Mouse (Mus musculus): Measurements from ENCODE around the gene Tub. TPM values are rescaled to one million over a fixed set of nuclear protein-coding genes. Genes with fewer than 3 reads are reported as not detected.

Gene Tub
- total RNA-seq (2021): 100 to 1,000 TPM; 140 to 148 TPM
- long read RNA-seq, experiment 1, full-length matches to known transcripts: 27 of 95 reads
- long read RNA-seq, experiment 1, partial matches to known transcripts: 17 of 95 reads
- long read RNA-seq, experiment 1, other reads (novel, unspliced or antisense): 51 of 95 reads
- long read RNA-seq, experiment 2, full-length matches to known transcripts: 16 of 58 reads
- long read RNA-seq, experiment 2, partial matches to known transcripts: 9 of 58 reads
- long read RNA-seq, experiment 2, other reads (novel, unspliced or antisense): 33 of 58 reads

DNA sequence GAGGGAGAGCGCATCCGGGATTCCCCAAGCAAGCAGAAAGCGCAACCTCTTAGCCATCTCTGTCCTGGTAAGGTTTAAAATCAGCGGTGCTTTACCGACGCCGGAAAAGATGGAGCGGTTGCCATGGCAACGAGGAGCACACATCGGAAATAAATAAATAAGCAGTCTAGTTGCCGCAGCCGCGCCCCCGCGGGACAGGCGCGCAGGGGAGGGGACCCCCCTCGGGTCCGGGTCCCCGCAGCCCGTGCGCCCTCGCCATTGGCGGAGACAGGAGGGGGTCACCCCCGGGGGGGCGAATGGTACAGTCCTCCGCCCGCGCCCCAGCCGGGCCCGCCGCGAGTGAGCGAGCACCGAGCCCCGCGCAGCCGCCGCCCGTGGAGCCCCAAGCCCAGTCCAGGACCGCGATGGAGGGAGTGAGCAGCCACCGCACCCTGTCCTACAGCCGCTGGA is at the start of gene Tub:
Gene Tub (plus strand): TSS at position 27 of the 450 bp plus-strand sequence.
- intact Hi-C loops (cut with DNase I): loop anchor here (5.0 kb wide), 2 partner anchors 77 to 132 kb away; partner anchors contain the start of gene Ric3
- DNase-seq (ENCODE audit: low spot score in 2 of 2): peak; percentile 84 to 92

DNA sequence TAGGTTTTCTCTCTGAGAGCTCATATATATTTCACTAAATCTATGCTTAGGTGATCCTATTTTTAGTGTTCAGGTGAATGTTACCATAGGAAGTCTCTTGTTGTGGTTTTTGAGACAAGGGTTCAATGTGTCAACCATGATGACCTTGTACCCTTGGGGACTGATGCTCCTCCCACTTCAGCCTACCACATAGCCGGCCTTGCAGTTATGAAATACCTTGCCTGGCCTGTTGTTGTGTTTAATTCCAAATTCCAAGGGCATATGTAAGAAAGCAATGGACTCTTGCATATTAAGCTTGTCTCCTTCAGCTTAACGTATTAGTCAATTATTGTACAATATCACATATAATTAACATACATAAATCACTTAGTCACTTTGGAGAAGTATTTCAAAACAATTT is 46.2 kb upstream of the Tub start:
- intact Hi-C loops (cut with DNase I): no loop called here
- DNase-seq (ENCODE audit: low spot score in 2 of 2): no peak

DNA sequence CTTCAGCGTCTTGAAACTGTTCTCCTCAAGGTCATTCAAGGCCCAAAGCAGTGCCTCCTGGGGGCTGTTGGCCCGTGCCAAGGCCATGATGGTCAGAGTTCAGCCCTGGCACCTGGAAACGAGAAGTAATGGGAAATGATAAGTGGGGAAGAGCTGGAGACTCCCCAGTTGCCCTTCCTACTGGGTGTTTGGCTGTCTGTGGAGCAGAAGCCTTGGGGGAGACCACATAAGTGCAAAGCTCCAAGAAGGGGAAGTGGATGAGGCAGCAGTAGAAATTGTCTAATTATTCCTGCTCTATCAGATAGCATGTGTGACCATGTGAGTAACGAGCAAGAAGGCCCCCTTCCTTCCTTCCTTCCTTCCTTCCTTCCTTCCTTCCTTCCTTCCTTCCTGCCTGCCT is 23.1 kb upstream of the Tub start:
- intact Hi-C loops (cut with DNase I): no loop called here
- no peak for DNase-seq (ENCODE audit: low spot score in 2 of 2)

DNA sequence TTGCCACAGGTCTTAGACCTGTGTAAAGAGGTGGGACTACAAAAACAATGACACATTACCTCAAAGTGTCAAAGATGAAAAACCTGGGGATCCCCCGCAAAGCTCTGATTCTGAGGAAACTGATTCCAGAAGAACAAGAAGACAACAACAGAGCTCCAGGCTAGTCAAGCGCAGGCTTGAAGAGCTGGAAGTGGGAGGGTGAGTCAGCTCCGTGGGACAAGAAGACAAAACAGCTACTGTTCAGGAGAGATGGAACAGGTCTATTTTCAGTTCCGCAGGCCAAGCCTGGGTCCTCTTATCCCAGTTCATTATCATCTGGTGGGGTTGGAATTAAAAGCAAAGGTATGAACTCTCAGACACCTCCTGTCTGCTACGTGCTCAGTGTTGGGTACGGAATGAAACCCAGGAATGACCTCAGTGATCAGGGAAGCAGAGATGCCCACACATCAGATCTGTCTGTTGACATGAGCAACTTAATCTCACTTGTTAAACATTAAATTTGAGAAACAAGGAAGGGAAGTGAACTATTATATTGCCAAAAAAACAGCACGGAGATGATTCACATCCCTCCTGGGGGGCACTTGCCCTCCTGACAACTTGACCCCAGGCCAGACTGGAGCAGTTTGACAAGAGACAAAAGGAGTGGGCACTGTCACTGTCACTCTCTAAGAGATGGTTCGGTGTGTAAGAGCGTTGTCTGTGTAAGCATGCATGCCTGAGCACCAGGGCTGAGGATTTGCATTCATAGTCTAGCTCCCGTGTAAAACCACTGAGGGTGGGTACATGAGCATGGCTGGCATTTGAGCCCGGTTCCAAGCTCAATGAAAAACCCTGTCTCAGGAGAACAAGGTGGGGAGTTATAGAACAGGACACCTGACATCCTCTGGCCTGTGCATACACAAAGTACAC is 21.6 kb upstream of the Tub start:
- intact Hi-C loops (cut with DNase I): no loop called here
- no peak for DNase-seq (ENCODE audit: low spot score in 2 of 2)

DNA sequence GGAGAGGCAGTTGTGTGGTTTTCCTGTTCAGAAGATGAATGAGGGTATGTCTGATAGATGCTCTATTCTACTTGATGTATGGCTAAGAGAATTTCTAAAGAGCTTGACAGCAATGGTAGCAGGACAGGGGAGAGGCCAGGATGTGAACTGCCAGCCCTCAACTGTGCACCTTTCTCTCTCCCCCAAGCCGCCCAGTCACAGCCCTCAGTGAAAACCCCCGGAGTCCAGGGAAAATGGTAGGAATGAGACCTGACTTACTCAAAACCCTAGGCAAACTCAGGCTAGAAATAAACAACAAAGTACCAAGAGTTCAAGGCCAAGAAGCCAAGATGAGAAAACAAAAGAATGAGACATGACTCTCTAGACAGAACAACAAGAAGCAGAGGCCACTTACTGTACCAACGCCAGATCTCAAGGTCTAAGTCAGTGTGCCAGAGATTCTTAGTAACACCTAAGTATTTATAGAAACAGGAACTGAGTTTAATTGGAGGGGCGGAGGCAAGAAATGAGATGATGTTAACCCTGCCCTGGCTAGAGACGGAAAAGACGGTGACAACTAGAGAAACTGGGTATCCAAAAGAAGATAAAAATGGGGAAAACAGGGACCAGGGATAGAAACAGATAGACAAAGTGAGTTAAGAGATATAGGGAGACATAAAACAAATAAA is 20.3 kb upstream of the Tub start, which contains the start of gene Nlrp10:
Gene Nlrp10 (minus strand): TSS at position 453 of the 668 bp plus-strand sequence.
- DNase-seq (ENCODE audit: low spot score in 2 of 2): no peak
- intact Hi-C loops (cut with DNase I): loop anchor here (5.0 kb wide), 1 partner anchor 113 kb away; no protein-coding TSS in a partner anchor

DNA sequence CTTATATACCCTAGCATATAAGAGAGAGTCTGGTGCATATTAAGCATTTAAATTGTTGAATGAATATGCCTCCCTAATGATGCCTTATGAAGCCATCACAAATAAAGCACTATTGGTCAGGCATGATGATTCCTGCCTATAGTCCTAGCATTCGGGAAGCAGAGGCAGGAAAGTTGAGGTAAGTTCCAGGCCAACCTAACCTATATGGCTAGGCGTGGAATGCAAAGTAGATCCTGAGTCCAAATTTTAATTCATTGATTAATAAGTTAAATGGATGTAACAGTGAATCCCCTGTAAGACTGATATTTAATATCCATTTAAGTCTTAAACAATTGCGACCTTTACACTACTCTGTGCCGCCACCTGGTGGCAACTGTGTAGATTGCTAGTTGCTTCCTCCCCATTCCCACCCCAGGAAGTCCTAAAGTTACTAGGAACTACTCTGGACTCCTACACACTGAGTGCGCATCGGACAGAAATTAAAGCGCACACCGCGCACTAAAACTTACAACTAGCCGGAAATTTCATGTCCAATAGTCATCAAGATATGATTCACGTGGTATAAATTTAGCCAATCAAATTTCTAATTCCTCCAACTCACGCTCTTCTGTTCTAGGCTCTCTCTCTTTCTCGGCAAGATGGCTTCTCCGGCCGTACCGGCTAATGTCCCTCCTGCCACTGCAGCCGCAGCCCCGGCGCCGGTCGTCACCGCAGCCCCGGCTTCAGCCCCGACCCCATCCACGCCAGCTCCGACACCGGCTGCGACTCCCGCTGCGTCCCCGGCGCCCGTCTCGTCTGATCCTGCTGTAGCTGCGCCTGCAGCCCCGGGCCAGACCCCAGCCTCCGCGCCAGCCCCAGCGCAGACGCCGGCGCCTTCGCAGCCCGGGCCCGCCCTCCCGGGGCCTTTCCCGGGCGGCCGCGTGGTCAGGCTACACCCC is 16.1 kb upstream of the Tub start, which contains the start of gene Eif3f:
Gene Eif3f (plus strand): TSS at position 624 of the 938 bp plus-strand sequence.
- intact Hi-C loops (cut with DNase I): loop anchor here (5.0 kb wide), 1 partner anchor 117 kb away; no protein-coding TSS in a partner anchor

DNA sequence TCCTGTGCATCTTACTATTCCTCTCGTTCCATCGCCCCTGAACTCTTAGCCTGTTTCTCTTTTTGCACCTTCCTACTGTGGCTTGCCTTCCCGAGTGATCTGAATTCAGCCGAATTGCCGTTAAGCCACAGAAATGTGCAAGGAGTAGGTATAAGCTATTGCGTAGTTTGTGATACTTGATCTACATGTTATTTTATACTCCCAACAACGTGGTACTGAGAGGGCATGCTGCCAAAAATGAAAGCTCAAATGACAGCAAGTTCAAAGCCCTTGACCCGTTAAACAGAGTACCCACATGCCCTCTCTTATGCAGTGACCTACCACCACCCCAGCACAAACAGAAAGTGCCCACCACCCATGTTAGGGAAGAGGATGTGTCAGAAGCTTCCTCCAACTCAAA is 15.3 kb upstream of the Tub start:
- no peak for DNase-seq (ENCODE audit: low spot score in 2 of 2)
- intact Hi-C loops (cut with DNase I): loop anchor here (5.0 kb wide), 1 partner anchor 118 kb away; no protein-coding TSS in a partner anchor

More for the DNA sequence above, 16.1 kb upstream of the Tub start, which contains the start of gene Eif3f:
- DNase-seq (ENCODE audit: low spot score in 2 of 2): peak; percentile 97 to 99

DNA sequence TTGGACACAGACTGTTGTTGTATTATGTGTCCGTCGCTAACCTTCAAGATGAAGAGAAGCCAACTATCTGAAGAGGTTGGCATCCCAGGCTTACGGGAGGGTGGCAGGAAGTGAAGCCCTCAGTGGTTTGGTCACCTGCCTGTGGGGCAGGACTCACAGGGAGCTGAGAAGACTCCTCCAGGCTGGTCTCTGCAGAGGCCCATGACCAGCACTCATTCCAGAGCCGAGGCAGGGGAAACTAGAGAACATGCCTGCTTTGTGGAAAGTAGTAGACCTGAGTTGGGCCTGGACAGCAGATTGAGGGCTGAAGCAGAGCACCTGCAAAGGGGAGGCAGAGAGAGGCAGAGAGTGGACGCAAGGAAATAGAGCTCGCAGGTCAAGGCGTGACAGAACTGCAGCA is 14.7 kb upstream of the Tub start:
- no peak for DNase-seq (ENCODE audit: low spot score in 2 of 2)
- intact Hi-C loops (cut with DNase I): no loop called here

DNA sequence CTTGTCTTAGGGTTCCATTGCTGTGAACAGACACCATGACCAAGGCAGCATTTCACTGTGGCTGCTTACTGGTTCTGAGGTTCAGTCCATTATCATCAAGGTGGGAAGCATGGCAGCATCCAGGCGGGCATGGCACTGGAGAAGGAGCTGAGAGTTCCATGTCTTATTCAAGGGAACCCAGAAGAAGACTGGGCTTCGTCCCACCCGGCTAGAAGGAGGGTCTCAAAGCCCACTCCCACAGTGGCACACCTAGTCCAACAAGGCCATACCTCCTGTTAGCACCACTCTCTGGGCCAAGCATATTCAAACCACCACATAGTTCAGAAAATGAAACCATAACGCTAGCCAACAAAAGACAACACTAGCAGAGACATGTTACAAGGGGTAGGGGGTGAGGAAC is 13.5 kb upstream of the Tub start:
- DNase-seq (ENCODE audit: low spot score in 2 of 2): no peak
- intact Hi-C loops (cut with DNase I): no loop called here

DNA sequence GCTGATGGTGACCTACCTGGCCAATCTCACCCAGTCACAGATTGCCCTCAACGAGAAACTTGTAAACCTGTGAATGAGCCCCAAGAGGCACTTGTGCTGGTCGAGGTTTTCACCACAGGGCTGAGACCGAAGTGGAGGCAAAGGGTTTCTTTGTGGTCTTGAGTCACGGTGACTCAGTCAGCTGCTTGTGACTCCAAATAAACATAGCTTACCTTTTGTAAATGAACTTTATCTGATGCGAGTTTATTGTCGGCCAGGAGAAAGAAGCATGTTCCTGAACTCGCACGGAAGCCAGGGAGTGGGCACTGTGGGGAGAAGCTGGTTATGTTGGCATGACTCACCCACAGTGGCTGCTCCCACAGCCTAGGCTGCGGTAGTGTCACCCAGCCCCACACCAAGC is 8.7 kb upstream of the Tub start:
- no peak for DNase-seq (ENCODE audit: low spot score in 2 of 2)
- intact Hi-C loops (cut with DNase I): no loop called here

DNA sequence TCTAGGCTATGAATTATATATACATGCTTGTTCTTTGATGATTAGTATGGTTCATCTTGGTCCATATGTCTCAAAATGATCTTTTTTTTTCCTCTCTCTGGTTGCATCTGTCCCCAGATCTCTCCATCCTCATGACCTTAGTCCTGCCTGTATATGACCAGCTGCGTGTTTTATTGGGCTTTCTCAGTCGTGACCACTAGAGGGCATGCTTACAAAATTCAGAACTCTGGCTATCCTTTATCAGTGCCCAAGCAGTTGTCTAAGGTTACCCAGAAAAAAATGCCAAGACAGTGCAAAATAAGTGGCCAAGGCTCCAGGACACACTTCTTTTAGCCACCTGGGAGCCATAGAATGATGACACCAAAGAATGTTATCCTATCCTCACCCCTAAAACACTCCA is 6.1 kb upstream of the Tub start:
- intact Hi-C loops (cut with DNase I): no loop called here

DNA sequence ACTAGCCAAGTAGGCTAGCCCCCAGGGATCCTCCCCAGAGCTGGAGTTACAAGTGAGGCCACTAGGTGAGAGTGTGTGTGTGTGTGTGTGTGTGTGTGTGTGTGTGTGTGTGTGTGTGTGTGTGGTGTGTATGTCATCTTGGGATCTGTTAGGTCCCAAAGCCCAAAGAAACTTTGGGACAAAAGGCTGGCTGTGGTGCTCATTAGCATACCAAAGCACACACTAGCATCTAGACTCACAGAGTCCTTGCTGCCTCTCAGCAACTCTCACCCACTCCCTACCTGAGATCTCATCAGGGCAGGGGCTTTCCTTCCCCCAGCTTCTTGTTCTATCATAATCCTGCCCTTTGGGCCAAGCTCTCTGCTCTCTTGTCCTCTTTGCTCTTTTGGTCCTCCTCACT is 1.5 kb upstream of the Tub start:
- no peak for DNase-seq (ENCODE audit: low spot score in 2 of 2)
- intact Hi-C loops (cut with DNase I): no loop called here

More for the DNA sequence above, 6.1 kb upstream of the Tub start:
- peak; percentile 66 to 71 for DNase-seq (ENCODE audit: low spot score in 2 of 2)

DNA sequence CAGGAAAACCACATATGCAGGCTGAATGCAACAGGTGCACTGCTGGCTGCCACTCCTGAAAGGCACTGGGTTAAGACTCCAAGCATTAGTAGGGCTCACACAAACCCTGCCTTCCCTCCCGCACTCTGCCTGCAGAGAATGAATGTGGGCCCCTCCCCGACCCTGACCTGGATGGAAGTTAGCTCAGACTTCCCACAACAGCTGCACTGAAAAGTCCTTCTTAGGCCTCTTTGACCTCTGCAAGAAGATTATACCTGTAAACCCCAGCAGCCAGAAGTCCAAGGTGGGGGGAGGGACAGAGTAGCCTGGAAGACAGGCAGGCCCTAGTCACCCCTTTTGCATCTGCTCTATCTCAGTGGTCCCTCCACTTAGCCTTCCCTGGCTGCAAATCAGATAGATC is 837 bp upstream of the Tub start:
- DNase-seq (ENCODE audit: low spot score in 2 of 2): no peak
- intact Hi-C loops (cut with DNase I): no loop called here

DNA sequence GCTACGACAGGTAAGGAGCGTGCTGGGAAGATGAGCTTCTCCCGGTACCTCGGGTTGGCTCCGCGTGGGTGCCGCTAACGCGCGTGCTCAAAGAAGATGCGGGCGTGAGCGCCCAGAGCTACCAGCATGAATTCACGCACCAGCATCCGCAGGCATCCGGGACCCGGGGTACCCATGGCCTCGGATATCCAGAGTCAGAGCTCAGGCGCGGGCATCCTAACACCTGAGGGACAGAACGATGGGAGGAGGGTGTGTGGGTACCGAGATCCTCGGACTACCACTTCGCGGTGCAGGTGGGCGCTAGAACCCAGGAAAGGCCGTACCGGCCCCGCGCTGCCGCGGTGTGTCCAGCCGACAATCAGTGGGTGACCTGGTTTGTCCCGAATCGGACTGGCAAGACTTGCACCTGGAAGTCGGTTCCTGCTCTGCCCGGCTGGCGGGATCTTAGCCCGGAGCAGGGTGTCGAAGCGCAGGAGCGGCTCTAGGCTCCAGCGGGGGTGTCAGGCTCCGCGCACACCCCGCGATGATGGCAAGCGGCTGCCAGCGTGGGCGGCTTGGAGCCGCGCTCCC is 709 bp downstream of the Tub start:
- DNase-seq (ENCODE audit: low spot score in 2 of 2): peak; percentile 76 to 77
- intact Hi-C loops (cut with DNase I): loop anchor here (5.0 kb wide), 2 partner anchors 76 to 131 kb away; partner anchors contain the start of gene Ric3

DNA sequence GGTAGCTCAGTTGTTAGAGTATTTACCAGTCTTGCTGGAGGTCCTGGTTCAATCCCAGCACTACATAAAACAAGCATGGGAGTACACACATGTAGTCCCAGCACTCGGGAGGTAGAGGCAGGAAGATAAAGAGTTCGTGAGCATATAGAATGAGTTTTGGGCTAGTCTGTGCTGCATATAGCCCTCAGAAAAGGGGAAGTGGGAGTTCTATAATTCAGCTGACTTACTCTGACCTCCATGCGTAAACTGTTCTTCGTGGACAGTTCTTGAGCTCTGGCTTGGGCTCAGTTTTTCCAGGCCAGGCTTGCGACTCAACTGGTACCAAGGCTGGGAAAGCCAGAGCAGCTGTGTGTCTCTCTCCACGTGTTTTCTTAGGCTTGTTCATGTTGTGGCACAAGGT is 2.7 kb downstream of the Tub start:
- DNase-seq (ENCODE audit: low spot score in 2 of 2): no peak
- intact Hi-C loops (cut with DNase I): loop anchor here (5.0 kb wide), 2 partner anchors 74 to 130 kb away; partner anchors contain the start of gene Ric3

DNA sequence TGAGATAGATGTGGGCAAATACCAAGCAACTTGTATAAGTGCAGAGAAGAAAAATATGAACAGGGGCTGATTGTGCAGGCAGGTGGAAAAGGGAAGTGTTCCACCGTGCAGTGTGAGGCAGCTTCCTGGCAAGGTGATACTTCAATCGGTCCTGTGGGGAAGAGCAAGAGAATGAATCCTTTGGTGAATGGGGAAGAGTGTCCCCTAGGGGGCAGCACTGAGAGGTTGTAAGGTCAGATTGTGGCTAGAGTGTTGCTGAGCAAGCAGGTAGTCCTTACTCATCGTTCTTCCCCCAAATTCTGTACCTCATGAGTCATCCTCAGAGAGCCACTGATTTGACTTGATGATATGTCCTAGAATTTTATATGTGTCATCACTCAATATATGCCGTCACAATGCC is 4.0 kb downstream of the Tub start:
- DNase-seq (ENCODE audit: low spot score in 2 of 2): peak in 1 of 2 experiments; percentile 34
- intact Hi-C loops (cut with DNase I): loop anchor here (5.0 kb wide), 2 partner anchors 73 to 128 kb away; partner anchors contain the start of gene Ric3

DNA sequence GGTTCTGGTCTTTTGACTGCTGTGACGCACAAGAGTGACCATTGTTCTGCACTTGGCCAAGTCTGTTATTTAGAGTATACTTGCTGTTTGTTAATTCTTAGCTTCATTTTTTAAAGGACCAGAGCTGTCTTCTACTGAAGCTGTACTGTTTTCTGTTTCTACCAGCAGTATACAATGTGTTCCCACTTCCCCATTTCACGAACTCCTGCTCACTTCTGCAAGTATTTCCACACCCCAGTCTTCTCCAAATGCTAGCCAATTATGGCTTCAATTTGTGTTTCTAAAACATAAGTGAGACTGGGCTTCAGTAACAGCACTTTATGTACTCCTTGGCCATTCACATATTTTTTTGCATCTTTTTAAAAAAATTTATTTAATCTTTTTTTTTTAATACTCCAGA is 7.6 kb downstream of the Tub start:
- intact Hi-C loops (cut with DNase I): no loop called here

DNA sequence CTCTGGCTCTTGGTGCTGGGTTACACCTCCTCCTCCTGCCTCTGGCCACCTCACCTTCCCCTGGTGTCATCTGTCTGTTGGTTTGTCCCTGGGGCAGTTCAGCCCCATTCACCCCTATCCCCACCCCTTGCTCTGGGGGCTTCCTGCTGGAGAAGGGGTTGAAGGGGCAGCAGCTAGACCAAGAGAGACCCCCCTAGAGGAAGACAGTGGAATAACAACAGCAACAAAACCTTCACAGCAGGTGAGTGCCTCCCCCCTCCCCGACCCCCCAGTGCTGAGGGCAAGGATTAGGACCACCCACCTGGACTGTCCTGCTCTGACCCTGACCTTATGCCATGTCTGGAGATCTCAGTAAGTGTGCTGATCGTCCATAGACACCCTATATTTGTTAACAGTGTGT is 15.8 kb downstream of the Tub start:
- intact Hi-C loops (cut with DNase I): loop anchor here (2.0 to 10.0 kb wide), 2 partner anchors 55 to 479 kb away; no protein-coding TSS in a partner anchor
- DNase-seq (ENCODE audit: low spot score in 2 of 2): no peak

More for the DNA sequence above, 7.6 kb downstream of the Tub start:
- DNase-seq (ENCODE audit: low spot score in 2 of 2): no peak
